Mouse (Mus musculus): ENCODE results near the gene Pex11g.

- TF ChIP-seq CTCF (IDR thresholded peaks at IDR 0.05; ENCODE audit: low read depth) (no peak), EP300 (IDR thresholded peaks at IDR 0.05; ENCODE audit: low read depth) (no peak)
Observed at GRCm38 (mm10) chr8:3517117-3517495, 49.6 kb upstream of the Pex11g start.
